Mouse (Mus musculus) adrenal gland, postnatal 14 days (tissue): ENCODE data around the gene Ogfod1. TPM values are rescaled to one million over a fixed set of nuclear protein-coding genes. Genes with fewer than 3 reads are reported as not detected.

ENCODE experiments used
- DNase-seq: peaks from one replicate; pipeline ENCODE4 v3.0.0; 2021; ENCODE audit warnings: mixed read lengths
- total RNA-seq: library from RNA; stranded (reverse); gene quantifications from 2 replicates; pipeline ENCODE4 v1.2.3, GENCODE M21; 2021

Ogfod1 gene
- total RNA-seq, 1 experiment from 2014 or later, result 16.4 TPM

GRCm38 (mm10) chr8:94068793-94069192, 31.8 kb downstream of the Ogfod1 start:
- DNase-seq, result no peak

- no peak for DNase-seq
Measured at GRCm38 (mm10) chr8:94076461-94077192, 39.6 kb downstream of the Ogfod1 start.

GRCm38 (mm10) chr8:94087964-94088363, 51.0 kb downstream of the Ogfod1 start:
- DNase-seq, result no peak

GRCm38 (mm10) chr8:94089715-94090114, 52.7 kb downstream of the Ogfod1 start:
- DNase-seq, result no peak

GRCm38 (mm10) chr8:94092848-94093247, 55.9 kb downstream of the Ogfod1 start:
- no peak for DNase-seq

- DNase-seq, result no peak
Measured at GRCm38 (mm10) chr8:94094281-94094680, 57.3 kb downstream of the Ogfod1 start.

GRCm38 (mm10) chr8:94098081-94098974, 61.3 kb downstream of the Ogfod1 start, which contains the start of gene Bbs2:
Gene Bbs2, minus strand, starts transcription at chr8:94098928.
- DNase-seq, result peak; percentile 100

- DNase-seq, result no peak
Measured at GRCm38 (mm10) chr8:94098996-94099395, 62.0 kb downstream of the Ogfod1 start.

- DNase-seq, result peak; percentile 73
Measured at GRCm38 (mm10) chr8:94104146-94104545, 67.1 kb downstream of the Ogfod1 start.

- DNase-seq, result peak; percentile 80
Measured at GRCm38 (mm10) chr8:94107871-94108270, 70.9 kb downstream of the Ogfod1 start.

GRCm38 (mm10) chr8:94109396-94109795, 72.4 kb downstream of the Ogfod1 start:
- DNase-seq, result no peak

- DNase-seq, result no peak
Measured at GRCm38 (mm10) chr8:94109835-94110234, 72.8 kb downstream of the Ogfod1 start.

GRCm38 (mm10) chr8:94110526-94111177, 73.7 kb downstream of the Ogfod1 start:
- no peak for DNase-seq

- DNase-seq, result no peak
Measured at GRCm38 (mm10) chr8:94113435-94113834, 76.4 kb downstream of the Ogfod1 start.

- DNase-seq, result no peak
Measured at GRCm38 (mm10) chr8:94113972-94114371, 77.0 kb downstream of the Ogfod1 start.

Other genes starting within 250 kb of the Ogfod1 start
- gene Gnao1, start 227.2 kb upstream of the Ogfod1 start, total RNA-seq, result 39.3 and 44.6 TPM in 2 replicates
- gene Amfr, start 24.4 kb upstream of the Ogfod1 start, total RNA-seq, result 156 and 169 TPM in 2 replicates
- 43.3 and 50.4 TPM in 2 replicates for gene Nudt21, start 167 bp upstream of the Ogfod1 start, total RNA-seq
- gene Bbs2, start 61.7 kb downstream of the Ogfod1 start, total RNA-seq, result 14.3 and 19.6 TPM in 2 replicates
- not detected in 2 replicates for gene Mt4, start 100.0 kb downstream of the Ogfod1 start, total RNA-seq
- gene Mt3, start 115.4 kb downstream of the Ogfod1 start, total RNA-seq, result 4.3 and 8.4 TPM in 2 replicates
- gene Mt2, start 135.5 kb downstream of the Ogfod1 start, total RNA-seq, result 119 and 299 TPM in 2 replicates
- 237 and 369 TPM in 2 replicates for gene Mt1, start 141.9 kb downstream of the Ogfod1 start, total RNA-seq
- gene Nup93, start 177.4 kb downstream of the Ogfod1 start, total RNA-seq, result 17.1 and 20.2 TPM in 2 replicates